Mouse (Mus musculus): ENCODE data around the gene Bcl2l15.

Gene Bcl2l15

GRCm38 (mm10) chr3:103872663-103873098 is 40.3 kb downstream of the Bcl2l15 start:
- DNase-seq: no peak

- no peak for DNase-seq
Measured at GRCm38 (mm10) chr3:103874329-103874728, 41.9 kb downstream of the Bcl2l15 start.

GRCm38 (mm10) chr3:103885946-103886345 is 53.5 kb downstream of the Bcl2l15 start:
- no peak for DNase-seq

- peak; percentile 26 for DNase-seq
Measured at GRCm38 (mm10) chr3:103887581-103887980, 55.2 kb downstream of the Bcl2l15 start.

GRCm38 (mm10) chr3:103893374-103893773 is 61.0 kb downstream of the Bcl2l15 start:
- DNase-seq: no peak
